Mouse (Mus musculus): ENCODE data around the gene Tmem120b.

Tmem120b gene

DNA sequence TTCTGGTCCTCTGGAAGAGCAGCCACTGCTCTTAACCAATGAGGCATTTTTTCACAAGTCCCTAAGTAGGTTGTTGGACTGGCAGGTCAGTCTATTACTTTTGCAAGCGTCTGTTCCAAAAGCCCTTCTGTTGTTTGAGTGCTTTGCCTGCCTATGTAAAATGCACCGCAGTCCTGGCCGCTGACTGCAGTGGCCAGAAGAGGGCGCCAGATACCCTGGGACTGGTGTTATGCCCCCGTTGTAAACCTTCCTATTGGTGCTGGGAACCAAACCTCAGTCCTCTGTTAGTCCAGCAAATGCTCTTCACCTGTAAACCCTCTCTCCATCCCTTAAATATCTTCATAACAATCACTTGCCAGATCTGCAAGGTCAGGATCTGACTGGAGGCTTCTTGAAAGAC is 16.5 kb upstream of the Tmem120b start:
- in situ Hi-C loops (cut with MboI, MseI) = no loop called here

DNA sequence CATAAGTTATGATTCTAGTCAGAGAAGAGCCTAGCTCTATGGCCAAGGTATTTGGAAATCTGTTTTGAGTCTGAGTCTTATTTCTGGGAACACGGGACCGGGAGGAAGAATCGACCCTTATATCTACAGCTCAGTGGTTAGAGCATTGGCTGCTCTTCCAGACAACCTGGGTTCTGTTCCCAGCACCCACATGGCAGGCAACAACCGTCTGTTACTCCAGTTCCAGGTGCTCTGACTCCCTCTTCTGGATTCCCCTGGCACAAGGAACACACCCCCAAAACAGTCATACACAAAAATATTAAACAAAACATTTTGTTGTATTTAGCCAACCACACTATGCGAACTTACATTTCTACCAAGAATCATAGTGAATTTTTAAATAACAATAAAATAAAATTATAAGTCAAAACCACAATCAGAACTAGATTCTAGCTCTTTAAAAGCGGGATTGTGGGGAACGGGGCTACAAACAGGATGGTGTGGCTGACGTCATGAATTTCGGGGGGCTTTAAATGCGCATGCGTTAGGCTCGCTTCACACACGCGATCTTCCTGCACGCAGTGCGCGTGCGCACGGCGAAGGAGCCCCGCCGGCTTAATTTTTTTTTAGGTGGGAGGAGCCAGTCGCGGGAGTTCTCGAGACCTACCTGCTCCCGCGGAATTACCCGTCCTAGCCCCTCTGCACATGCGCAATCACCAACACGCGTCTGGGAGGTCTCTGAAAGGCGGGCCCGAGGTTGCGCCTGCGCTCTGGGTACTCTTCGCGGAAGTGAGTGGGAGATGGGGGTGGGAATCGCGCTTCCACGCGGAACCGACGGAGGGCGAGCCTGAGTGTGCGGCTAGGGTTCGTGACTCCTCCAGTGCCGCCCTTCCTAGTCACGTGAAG is 10.6 kb upstream of the Tmem120b start:
- in situ Hi-C loops (cut with MboI, MseI) = no loop called here

DNA sequence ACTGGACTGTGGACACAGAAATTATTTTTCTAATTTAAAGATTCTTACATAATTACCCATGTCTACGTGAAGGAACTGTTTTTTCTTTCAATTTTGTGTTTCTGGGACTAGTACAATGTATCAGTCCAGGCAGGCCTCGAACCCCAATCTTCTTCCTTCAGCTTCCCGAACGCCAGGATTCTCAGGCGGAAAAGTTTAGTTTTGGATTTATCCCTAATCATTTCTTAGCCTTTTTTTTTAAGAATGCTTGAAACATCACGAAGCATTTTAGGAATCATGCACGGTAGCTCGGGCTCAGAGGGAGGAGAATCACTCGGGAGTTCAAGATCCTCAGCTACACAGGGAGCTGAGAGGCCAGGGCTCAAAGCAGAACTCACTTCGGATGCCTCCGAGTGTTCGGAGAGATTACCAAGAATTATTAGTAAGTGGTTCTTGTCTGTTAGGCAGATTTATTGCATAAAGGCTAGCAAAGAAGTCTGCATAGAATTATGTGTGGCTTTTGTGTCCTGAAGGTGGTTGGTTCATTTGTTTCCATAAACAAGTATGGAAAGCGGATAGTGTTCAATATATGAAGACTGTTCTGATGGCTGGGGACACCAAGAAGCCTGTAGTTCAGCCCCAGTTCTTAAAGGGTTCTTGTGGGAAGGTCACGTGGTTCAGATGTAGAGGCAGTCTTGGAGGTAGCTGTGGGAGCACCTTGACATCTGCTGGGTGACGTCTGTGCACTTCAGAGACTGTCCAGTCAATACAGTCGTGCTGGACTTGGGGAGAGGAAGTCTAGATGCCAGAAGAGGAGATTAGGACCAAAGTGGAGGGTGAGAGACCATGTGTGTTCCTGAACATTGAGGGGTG is 9.7 kb upstream of the Tmem120b start:
- in situ Hi-C loops (cut with MboI, MseI) = no loop called here

DNA sequence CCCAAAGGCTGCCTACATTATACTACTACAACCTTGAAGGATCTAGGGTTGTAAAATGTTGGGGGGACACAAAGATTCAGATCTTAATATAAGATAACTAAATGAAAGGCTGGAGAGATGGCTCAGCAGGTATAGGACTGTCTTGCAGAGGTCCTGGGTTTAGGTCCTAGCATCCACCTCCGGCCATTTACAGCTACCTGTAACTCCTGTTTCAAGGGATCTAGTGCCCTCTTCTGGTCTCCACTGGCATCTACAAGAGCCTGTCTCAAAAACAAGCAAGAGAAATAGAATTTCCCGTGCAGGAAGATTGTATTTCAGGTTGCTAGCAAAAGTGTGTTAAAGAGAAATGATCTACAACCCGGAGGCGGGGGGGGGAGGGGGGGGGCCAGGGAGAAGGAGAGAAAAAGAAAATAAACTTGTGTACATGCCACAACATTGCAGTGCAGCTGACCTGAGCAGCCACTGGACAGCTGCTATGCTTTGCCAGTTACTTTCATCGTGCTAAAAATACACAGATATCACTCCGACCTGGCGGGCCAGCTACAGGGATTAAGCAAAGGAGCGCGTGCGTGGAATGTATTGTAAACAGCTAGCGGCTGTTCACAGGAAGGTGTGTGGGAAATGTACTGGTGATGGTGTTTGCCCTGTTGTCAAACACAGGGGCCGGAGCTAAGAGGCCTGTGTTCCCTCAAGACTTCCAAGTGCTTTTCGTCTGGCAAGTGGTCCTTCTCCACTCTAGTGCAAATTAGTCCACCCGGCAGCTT is 8.3 kb upstream of the Tmem120b start:
- in situ Hi-C loops (cut with MboI, MseI) = loop anchor here (5.0 to 10.0 kb wide), 2 partner anchors 75 to 112 kb away; partner anchors contain the start of gene Rhof (in 1 of the 2)

DNA sequence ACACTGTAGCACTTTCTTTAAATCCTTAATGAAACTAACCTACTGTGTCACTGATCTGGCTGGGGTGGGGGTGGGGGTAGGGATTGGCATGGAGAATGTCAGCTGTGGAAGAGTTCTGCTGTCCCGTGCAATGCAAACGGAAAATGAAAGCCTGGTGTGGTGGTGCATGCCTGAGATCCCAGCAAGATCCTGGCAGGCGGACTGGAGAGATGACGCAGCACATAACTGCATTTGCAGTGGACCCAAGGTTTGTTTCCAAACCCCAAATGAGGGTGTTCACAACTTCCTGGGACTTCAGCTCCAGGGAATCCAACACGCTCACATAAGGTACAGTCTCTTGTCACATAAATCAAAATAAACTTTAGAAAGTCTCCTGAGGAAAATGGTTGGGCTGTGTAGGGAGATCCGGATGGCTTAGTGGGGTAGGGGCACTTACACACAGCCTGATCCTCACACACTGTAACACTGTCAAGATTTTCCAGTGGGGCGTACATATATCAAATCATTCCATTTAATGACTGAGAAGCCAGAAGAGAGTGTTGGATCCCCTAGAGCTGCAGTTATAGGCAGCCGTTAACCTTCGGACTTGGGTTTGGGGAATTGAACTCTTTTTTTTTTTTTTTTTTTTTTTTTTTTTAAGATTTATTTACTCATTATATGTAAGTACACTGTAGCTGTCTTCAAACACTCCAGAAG is 7.4 kb upstream of the Tmem120b start:
- in situ Hi-C loops (cut with MboI, MseI) = loop anchor here (5.0 to 10.0 kb wide), 2 partner anchors 74 to 111 kb away; partner anchors contain the start of gene Rhof (in 1 of the 2)

DNA sequence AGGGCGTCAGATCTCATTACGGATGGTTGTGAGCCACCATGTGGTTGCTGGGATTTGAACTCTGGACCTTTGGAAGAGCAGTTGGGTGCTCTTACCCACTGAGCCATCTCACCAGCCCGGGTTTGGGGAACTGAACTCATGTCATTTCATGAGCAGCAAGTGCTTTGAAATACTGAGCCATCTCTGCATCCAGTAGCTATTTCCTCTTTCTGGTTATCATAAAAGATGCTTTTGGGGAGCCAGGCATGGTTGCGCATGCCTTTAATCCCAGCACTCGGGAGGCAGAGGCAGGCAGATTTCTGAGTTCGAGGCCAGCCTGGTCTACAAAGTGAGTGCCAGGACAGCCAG is 6.8 kb upstream of the Tmem120b start:
- in situ Hi-C loops (cut with MboI, MseI) = loop anchor here (5.0 to 10.0 kb wide), 2 partner anchors 73 to 111 kb away; partner anchors contain the start of gene Rhof (in 1 of the 2)

DNA sequence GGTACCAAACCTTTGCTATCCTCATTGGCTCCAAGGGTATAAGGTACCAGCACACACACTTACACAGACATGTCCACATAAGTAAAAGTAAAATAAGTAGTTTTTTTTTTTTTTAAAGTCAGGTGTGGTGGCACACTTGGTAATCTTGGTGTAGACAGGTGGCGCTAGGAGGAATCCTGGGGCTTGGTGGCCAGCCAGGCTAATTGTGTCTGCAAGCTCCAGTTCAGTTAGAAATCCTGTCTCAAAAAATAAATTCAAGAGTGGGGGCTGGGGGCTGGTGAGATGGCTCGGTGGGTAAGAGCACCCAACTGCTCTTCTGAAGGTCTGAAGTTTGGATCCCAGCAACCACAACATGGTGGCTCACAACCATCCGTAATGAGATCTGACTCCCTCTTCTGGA is 5.1 kb upstream of the Tmem120b start:
- in situ Hi-C loops (cut with MboI, MseI) = loop anchor here (5.0 to 10.0 kb wide), 2 partner anchors 72 to 109 kb away; partner anchors contain the start of gene Rhof (in 1 of the 2)

DNA sequence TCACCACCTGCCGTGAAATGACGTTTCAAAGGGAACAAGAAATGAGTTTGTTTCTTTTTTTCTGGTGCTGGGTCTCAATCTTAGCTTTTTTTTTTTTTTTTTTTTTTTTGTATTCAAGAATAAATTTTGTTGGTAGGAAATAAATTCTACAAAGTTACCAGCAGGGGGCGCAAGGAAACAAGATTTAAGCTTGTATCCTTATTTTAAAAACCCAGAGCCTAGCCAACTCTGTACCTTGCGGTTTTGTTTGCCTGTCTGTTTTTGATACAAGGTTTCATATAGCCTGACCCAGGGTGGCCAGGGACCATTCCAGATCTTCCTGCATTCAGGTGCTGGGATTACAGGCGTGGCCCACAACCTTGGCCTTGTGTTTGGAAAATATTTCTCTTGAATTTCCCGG is 4.0 kb upstream of the Tmem120b start:
- in situ Hi-C loops (cut with MboI, MseI) = loop anchor here (5.0 to 10.0 kb wide), 2 partner anchors 71 to 108 kb away; partner anchors contain the start of gene Rhof (in 1 of the 2)

DNA sequence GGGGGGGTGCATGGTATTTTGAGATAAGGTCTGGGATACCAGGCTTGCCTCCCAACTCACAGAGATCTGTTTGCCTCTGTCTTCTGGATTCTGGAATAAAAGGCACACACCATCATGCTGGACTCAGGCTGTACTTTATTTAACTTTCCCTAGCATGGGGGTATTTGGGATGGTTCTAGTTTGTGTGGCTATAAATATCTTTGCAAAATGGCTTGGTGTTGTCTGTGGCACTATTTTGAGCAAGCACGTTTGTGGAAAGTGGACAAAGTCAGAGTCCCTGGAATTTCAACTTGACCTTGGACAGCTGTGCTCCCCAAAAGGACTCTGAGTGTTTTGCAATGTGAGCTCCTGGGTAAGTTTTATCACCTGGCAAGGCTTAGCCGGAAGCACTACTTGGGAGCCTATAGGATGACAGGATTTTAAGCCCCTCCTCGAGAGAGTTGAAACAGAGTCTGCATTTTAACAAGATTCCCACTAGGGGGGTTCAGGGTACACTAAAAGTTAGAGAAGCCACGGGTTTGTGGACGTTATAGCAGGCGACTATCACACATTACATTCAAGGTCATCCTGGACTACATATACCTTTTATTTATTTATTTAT is 720 bp upstream of the Tmem120b start:
- in situ Hi-C loops (cut with MboI, MseI) = loop anchor here (5.0 to 10.0 kb wide), 3 partner anchors 45 to 67 kb away; partner anchors contain the start of gene Rhof (in 1 of the 2)

DNA sequence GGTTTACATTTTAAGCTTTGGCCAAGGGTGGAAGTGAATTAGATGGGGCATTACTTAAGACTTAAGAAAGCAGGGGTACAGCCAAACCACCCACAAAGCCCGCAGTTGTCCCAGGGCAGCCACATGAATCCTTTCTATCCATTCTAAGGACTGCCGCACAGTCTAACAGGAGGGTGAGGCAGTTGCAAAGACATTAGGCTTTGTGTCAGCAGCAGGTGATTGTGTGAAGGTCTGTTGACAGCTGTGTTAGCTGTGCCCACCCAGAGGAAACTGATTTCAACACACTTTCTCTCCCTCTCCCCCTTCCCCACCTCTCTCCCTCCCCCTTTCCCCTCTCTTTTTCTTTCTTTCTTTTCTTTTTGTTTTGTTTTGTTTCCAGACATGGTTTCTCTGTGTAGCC is 499 bp downstream of the Tmem120b start:
- in situ Hi-C loops (cut with MboI, MseI) = loop anchor here (5.0 to 10.0 kb wide), 3 partner anchors 44 to 66 kb away; partner anchors contain the start of gene Rhof (in 1 of the 2)

DNA sequence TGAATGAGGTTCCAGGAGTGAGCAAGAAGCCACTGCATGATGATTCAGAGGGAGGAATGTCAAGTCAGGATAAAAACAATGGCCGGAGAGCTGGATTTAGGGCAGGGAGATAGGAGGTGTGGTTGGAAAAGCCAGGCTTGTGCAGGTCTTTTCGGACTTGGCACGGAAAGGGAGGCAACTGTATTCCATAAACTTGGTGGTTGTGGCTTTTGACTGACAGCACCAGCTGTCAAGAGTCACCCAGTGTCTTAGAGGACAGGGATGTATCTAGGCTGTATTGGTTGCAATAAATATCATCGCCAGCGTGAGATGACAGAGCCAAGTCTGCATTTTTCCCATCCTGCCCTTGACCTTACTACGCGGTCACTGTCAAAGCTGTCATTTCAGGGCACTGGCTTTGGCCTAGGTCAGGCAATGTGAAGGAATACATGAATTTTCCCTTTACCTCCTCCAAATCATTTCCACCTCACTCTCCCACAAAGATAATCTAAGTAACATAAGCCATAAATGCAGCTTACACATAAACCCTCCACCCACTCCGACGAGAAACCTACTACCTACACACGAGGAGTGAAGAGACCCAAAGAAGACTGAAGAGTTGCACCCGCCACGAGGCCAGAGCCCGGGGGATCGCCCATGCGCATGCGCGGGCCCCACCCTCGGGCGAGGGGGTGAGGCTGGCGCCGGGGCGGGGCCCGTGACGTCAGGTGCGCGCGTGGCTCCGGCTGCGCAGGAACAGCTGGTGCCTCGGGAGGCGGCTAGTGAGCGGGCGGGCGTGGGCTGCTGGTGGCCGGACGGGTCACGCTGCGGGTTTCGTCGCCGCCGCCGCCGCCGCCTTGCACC is 7.6 kb downstream of the Tmem120b start:
- in situ Hi-C loops (cut with MboI, MseI) = loop anchor here in 1 of 2 experiments (5.0 kb wide), 1 partner anchor 452 kb away; the partner anchor contains the start of gene Gm49027

DNA sequence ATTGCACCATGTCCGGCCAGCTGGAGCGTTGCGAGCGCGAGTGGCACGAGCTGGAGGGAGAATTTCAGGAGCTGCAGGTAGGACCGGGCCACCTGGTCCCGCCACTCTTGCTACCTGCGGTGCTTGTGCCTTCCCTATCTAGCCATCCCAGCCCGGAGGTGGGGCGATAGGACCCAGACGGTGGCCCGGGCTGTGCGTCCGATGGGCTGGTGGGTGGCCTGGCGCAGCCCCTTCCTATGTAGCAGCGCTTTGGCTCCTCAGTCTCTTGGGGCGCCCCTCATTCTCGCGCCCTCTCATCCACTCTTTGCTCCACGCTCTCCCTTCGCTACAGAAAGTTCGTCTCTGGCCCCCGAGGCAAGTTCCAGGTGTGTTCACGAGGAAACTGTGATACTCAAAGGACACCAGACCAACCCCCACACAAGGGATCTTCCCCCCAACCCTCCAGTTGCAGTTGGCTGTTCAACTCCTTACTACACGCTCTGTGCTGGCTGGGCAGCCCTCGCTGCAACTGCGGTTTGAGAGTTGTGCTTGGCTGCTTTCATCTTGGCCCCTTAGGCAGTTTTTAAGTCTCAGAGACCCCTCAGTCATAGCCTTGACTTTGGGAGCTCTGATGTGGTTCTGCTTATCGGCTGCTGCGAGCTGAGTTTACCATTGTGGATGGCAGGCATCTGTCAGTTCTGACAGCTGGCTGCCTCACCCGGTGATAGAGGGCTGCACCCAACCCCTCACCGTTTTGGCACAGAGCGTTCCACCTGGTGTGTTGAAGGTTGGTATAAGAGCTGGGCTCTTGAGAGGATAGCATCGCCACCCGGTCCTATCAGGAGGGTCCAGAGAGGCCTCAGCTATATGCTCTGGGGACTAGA is 8.4 kb downstream of the Tmem120b start:
- in situ Hi-C loops (cut with MboI, MseI) = loop anchor here in 1 of 2 experiments (5.0 kb wide), 1 partner anchor 451 kb away; the partner anchor contains the start of gene Gm49027

DNA sequence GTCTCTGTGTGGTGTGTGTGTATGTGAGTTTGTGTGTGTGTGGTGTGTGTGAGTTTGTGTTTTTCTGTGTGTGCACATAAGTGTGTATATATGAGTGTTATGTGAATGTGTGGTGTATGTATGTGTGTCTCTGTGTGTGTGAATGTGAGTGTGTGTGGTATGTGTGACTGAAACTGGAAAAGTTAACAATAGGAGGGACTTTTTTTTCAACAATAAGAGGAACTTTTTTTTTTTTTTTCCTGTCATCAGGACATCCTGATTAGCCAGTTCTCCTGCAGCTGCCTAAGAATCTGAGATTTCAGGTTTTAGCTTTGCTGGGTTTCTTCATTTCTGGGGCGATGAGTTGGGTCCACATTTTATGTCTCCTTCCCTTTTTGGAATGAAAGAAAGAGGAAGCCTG is 11.4 kb downstream of the Tmem120b start:
- in situ Hi-C loops (cut with MboI, MseI) = loop anchor here in 1 of 2 experiments (5.0 kb wide), 1 partner anchor 448 kb away; the partner anchor contains the start of gene Gm49027

DNA sequence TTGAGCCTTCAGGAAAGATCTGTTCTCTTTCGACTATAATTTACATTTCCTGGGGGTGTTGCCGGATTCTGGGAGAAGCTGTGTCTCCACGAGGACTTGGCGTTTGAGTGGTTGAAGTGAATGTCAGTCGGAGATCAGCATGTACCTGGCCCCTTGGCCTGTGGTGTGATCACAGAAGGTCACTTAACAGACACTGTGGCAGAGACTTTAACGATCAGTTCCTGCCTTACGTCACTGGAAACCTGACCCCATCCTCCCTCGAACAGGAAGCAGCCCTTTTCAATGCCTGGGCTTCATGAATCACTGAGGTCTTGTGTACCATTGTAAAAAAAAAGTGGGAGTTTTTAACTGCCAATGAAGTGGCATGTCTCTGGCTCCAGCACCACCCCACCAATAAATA is 11.8 kb downstream of the Tmem120b start:
- in situ Hi-C loops (cut with MboI, MseI) = loop anchor here in 1 of 2 experiments (5.0 to 10.0 kb wide), 2 partner anchors 102 to 585 kb away; partner anchors contain the start of gene Hpd

DNA sequence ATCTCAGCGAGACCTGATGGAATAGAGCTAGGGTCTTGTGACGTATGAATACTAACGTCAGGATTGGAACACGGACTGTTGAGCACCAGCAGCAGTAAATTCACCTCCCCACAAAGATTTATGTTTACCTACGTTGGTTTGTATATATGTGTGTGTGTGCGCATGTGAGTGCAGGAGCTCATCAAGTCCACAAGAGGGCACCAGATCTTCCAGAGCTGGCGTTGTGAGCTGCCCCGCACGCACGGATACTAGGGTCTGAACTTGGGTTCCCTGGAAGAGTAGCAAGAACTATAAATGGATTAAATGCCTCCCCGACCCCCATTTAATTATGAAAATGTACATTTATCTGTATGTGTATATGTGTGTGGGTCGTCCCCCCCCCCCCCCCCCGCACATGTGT is 12.3 kb downstream of the Tmem120b start:
- in situ Hi-C loops (cut with MboI, MseI) = loop anchor here in 1 of 2 experiments (5.0 to 10.0 kb wide), 2 partner anchors 102 to 584 kb away; partner anchors contain the start of gene Hpd

DNA sequence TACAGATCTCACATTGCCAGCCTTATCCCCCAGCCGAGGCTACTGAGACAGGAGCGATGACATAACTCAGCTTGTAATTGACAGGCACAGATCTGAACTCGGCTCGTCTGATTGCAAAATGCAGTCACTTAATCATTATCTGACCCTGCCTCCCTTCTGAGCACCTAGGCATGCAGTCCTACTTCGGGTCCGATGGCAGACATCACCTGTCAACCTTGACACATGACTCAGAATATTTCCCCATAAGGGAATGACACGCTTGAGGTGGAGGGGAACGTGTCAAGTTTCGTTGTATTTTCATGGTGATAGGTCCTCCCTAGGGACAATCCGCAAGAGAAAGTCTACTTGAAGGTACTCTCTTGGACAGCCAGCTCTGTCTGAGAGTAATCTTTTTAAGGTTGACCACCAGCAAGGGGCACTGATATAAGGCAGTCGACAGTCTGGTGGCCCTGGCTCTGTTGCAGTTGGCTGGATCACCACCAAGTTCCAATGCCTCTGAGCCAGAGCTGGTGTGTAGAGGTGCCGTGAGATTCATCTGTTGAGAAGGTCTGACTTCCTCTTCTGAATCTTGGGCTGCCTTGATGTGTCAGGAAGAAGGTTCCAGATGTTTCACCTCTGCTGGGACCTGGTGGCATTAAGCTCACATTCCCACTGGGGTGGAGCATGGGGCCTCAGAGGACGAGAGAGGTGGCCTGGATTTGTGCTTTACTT is 15.3 kb downstream of the Tmem120b start:
- in situ Hi-C loops (cut with MboI, MseI) = loop anchor here in 1 of 2 experiments (5.0 to 10.0 kb wide), 2 partner anchors 99 to 581 kb away; partner anchors contain the start of gene Hpd

DNA sequence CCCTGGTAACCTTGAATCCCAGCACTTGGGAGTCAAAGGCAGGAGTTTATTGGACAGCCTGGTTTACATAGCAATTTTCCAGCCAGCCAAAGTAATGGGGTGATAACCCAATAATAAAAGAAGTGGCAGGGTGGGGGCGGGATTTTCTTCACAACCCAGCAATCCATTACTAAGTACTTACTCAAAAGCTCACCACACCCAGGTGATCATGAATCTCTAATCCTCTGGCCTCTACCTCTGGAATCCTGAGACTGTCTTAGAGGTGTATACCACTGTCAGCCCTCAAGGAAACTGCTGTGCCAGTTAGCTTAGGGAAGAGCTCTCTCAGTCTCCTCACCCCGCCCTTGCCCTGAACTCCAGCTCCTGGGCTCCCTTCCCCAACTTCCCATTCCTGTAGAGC is 18.3 kb downstream of the Tmem120b start:
- in situ Hi-C loops (cut with MboI, MseI) = loop anchor here in 1 of 2 experiments (10.0 kb wide), 1 partner anchor 578 kb away; no protein-coding TSS in a partner anchor
